Mouse (Mus musculus) lung, postnatal 36 days (tissue): Measurements from ENCODE around the gene Gm49601.

ENCODE experiments used
- DNase-seq: peaks from one replicate; pipeline ENCODE4 v3.0.0; 2022; ENCODE audit warnings: mixed read lengths

Gene Gm49601

GRCm38 (mm10) chr16:18605705-18606104 is 20.5 kb downstream of the Gm49601 start:
- no peak for DNase-seq

DNA sequence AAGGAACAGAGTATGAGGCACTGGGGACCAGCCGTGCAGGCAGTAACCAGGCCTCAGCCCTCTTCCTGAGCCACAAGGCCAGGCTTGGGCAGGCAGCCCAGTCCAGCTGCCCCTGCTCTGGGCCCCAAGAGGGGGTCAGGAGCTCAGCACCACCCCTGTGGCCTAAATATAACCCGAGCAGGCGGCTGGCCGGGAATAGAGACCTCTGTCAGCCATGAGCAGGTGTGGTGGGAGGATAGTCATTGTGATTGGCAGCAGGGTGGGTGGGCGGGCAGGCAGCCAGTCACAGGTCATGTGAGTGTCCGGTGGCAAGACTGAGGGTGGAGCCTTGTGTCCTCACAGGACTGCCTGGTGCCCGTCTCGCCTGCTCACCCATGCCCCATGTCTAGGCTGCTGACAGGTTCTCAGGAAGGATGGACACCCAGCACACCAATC is 21.9 kb downstream of the Gm49601 start:
- DNase-seq, result no peak

GRCm38 (mm10) chr16:18601447-18601846 is 24.8 kb downstream of the Gm49601 start:
- DNase-seq, result no peak

GRCm38 (mm10) chr16:18598006-18598405 is 28.2 kb downstream of the Gm49601 start:
- DNase-seq, result no peak

GRCm38 (mm10) chr16:18596255-18596654 is 30.0 kb downstream of the Gm49601 start:
- DNase-seq, result no peak

DNA sequence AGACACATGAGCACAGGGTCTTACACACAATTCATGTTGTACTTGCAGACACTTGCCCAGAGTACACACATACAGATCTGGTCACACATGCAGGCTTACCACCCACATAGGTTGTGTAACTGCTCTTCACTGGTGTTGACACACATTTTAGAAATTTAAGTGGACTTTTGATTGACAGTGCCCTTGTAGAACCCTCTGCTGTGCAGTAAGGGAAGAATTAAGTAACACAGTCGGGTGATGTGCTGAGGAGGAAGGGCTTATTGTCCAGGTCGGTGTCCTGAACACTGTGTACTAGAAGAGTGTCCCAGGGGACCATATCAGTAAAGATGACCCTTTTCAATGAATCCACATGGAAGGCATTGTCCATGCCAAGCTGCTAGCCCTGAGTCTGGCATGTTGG is 32.3 kb downstream of the Gm49601 start:
- no peak for DNase-seq

DNA sequence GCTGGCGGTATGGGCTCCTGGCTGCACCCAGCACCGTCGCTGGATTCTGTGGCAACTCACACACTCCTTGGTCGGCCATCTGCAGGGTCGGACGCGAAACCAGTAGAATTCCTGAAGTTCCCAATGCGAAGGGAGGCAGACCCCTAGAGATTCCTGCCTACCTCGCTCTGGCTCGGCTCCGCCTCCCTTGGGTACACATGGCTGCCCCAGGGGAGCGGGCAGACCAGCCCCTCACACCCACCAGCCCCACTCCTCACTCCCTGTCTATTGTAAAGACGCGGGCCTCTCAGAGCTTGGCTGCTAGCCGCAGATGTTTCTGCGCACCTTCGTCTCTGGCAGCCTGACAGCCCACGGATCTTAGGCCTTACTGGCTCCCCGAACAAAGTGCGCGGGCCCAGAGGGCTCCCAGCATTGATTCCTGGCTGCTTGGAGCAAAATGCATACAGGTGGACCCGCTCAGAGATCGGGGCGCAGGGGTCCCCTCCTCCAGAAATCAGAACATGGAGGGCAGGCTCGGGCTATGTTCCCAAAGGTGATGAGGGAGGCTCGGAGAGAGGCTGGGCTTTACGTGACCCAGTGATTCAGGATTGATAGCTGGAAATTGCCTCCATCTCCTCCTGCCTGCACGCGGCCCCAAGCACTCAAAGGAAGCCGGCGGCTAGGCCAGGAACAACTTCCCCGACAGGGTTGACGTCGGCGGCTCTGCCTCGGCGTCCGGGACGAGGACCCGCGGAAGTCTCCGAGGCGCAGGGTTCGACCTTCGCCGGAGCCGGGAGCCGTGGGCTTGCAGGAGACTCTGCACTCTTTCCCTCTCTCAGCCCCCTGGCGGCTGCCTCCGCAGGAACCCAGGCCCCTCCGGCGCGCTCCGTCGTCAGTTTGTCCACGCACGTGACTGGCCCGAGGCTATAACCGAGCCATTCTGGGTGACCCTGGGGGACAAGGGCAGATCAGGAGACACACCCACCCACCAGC is 34.9 kb downstream of the Gm49601 start:
- DNase-seq, result no peak

GRCm38 (mm10) chr16:18589804-18590790 is 36.1 kb downstream of the Gm49601 start, which contains the start of gene Tbx1:
Gene Tbx1, minus strand, starts transcription at chr16:18590671.
- DNase-seq, result peak; percentile 44

DNA sequence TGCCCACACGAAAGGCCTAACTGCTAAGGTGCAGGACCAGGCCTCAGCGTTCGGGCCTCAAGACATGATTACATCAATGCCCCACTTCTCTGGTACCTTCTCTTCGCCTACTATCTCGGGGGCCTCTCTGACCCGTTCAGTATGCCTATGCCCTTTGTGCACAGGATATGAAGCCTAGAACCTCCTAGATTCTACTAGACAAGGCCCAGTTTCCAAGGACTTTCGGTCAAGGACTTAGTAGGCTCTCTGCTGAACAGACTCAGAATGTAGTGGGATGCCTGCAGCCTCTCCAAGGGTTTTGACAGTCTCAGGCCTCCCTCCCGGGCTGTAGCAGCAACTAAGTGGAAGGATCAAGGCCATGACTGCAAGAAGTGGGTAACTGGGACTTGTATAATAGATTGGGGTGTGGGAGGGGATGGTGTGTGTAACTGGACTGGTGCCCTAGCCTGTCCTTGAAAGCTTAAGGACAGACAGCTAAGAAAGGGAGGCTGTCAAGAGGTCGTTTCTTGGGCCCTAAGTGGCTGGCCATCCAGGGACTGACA is 37.1 kb downstream of the Gm49601 start:
- DNase-seq, result no peak

GRCm38 (mm10) chr16:18588738-18589055 is 37.5 kb downstream of the Gm49601 start:
- DNase-seq, result no peak

DNA sequence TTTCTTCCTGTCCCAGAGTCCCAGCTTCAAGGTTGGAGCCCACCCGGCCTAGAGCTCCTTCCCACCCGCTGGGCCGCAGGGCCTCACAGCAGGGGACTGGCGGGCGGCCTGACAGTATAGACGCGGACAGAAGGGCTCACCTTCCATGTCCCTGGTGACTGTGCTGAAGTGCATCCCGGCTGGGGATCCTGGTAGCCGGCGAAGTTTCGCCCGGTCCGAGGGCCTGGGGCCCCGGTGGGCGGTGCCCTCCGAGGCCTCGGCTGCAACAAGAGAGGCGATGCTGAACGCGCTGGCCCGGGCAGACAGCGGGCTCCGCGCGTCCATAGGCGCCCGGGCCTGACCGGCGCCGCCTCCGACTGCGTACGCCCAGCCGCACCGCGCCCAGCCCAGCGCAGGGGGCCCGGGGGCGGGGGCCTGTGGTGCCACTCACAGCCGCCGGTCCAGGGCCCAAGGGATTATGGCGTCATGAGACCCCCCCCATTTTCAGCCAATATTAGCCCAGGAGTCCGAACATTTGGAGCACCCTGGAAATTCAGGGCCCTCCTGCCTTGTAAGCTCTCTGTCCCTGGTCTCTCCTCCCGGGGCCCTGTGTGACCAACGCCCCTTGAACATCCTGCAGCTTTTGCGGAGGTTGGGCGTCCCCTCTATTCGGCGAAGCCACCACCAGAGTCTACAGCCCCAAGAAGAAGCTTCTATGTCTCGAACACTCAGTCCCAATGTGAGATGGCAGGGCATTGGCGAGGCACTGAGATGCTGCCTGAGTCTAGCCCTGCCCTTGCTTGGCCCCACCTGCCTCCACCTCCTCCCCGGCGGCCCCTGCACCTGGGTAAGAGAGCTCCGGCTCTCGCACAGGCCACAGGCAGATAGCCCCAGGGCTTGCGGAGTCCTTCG is 38.1 kb downstream of the Gm49601 start:
- no peak for DNase-seq

DNA sequence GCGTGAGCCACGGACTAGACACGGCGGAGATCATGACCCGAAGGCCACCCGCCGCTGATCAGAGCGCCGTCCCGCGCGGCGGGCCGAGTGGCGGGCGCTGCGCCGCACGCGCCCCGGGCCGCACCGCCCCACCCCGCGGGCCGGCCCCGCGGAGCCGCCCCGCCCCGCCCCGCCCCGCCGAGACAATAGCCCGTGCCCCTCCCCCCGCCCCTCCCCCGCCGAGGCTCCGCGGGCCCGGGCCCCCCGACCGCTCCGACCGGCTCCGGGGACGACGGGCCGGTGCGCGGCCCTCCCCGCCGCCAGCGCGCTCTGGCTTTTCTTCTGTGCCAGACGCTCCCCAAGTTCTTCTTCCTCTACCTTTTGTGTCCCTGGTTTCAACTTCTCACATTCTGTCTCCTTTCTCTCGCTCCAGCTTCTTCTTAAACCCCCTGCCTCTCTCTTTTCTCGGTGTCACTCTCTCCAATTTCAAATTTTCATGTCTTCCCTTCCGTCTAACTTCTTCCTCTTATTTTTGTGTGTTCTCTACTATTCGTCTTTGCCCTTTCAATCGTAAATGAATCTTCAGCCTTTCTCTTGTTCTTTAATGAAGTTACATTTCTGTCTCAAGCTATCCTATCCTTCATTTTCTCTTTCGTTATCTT is 39.2 kb downstream of the Gm49601 start:
- DNase-seq, result no peak

DNA sequence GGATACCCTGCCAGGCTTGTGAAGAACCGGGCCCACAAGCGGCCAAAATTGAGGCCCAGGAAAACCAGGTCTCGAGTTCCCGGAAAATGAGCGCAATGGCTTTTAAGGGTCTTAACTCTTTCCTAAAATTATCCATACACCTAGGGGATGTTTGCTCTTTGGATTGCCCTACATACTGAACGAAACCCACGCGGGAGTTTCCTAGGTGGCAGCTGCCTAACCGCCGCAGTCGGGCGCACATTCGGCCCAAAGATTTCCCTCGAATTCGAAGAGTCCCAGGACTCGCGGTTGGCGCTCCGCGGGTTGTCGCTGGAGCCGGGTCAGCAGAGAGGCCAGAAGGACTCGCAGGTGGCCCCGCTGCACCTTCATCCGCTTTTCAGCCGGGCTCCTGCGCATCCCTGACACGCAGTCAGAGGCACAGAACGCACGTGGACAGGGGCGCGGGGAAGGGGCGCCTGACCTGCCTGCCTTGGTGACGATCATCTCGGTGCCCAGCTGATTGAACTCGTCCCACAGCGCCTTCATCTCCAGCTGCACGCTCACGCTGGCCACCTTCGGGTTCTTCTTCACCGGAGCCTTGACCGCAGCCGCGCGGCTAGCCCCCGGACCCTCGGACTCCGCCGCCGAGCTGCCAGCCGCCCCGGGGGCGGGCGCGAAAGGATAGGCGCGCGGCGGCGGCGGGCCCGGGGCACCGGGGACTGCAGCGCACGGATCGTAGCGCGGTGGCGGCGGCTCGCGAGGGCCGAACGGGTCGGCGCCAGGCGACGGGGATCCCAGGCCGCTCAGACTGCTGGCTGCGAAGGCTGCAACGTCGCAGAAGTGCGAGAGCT is 39.9 kb downstream of the Gm49601 start:
- no peak for DNase-seq

DNA sequence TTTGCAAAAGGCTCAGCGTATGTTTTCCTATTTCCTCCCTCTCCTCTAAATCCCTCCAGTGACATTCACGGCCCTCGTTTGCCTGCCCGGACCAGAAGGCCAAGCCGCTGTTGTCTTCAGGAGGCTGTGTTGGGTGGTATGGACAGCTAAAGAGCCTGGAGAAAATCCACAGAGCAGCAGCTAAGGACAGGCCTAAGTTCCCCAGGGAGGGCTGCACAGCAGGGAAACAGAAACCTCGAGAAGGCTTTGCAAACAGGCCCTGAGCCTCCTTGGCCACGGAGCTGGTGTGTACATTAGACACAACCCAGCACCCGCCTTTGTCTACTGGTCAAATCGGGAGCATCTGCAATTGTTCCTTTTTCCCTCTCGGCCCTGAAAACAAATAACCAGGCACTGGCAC is 40.6 kb downstream of the Gm49601 start:
- DNase-seq, result no peak

DNA sequence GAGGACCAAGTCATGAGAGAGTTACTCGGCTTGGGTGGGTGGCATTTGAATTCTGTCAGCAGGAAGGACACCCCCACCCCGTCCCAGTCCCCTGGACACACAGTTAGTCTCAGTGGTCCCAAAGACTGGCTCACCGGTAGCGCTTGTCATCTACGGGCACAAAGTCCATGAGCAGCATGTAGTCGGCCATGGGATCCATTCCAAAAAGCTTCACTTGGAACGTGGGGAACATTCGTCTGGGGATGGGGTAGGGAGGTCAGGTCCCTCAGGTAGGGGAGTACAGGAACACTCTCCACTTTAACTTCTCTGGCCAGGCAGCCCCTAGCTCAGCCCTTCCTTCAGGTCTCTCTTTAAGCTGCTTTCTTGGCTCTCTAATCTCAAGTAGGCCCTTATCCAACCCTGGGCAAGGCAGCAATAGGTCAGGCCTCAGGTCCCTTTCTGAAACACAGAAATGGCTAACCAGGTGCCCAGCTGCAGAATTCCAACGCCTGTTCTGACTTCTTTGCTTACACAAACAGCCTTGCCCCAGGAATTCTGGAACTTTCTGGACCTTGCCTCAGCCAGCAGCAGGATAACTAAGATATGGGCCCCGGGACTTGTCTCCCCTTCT is 41.2 kb downstream of the Gm49601 start:
- DNase-seq, result no peak

DNA sequence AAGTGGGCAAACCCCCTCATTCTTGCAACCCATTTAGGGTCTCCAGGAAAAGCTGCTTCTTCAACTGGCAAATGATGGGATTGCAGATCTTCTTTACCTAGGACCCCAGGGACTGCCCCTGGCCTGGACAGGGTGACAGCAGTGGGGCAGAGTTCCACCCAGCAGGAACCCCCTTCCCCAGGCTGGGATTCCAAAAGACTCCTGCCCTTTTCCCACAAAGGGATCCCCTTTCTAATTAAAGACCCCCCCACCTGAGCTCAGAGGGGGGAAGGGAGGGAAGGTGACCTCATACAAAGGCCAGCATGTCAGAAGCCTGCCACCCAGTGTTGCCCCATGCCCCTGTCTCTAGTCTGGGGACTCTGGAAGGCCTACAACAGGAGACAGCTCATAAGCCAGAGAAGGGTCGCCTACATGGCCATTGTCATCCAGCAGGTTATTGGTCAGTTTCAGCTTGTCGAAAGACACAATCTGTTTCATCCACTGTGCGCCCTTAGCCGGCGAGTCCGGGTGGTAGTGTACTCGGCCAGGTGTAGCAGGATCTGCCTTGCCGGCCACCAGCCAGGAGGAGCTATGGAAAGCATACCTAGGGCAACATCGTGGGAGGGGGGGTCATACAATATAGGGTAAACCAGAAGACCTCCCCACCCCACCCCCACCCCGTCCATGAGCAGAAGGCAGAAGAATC is 42.4 kb downstream of the Gm49601 start:
- DNase-seq, result no peak

GRCm38 (mm10) chr16:18583169-18583568 is 43.1 kb downstream of the Gm49601 start:
- no peak for DNase-seq

GRCm38 (mm10) chr16:18582426-18583148 is 43.6 kb downstream of the Gm49601 start:
- no peak for DNase-seq
